Mouse (Mus musculus) embryonic facial prominence, embryonic 14.5 days (tissue): ENCODE results near the gene Tmc1. TPM values are rescaled to one million over a fixed set of nuclear protein-coding genes. Genes with fewer than 3 reads are reported as not detected.

Experiments
- ATAC-seq: fragments of 200-750 bp; cut with Nextera tagmentation; 2 replicates; pipeline ENCODE4 v1.8.0; 2017; ENCODE audit warnings: low read depth, moderate number of reproducible peaks, moderate TSS enrichment
- DNase-seq: peaks from one replicate; pipeline ENCODE4 v3.0.0-alpha.2; 2015; ENCODE audit warnings: low spot score
- H3K27ac ChIP-seq: fragments of 300-500 bp; sonication (generic); replicated peaks from 2 replicates; pipeline ENCODE4 v1.5.1; 2014; ENCODE audit warnings: low read depth, mild to moderate bottlenecking, low read length, moderate library complexity
- H3K27me3 ChIP-seq: fragments of 300-500 bp; sonication (generic); replicated peaks from 2 replicates; pipeline ENCODE4 v1.6.1; 2014; ENCODE audit warnings: low read length; ENCODE audit not compliant: control insufficient read depth, insufficient read depth
- H3K36me3 ChIP-seq: fragments of 300-500 bp; sonication (generic); 2 replicates; pipeline ENCODE4 v1.6.1; 2014; ENCODE audit warnings: low read length, mixed read lengths; ENCODE audit not compliant: control insufficient read depth, insufficient read depth
- H3K4me1 ChIP-seq: fragments of 300-500 bp; sonication (generic); 2 replicates; pipeline ENCODE4 v1.6.1; 2014; ENCODE audit warnings: antibody characterized with exemption, low read length; ENCODE audit not compliant: control insufficient read depth, insufficient read depth
- H3K4me2 ChIP-seq: fragments of 300-500 bp; sonication (generic); 2 replicates; pipeline ENCODE4 v1.6.1; 2014; ENCODE audit warnings: low read depth, mild to moderate bottlenecking, low read length, moderate library complexity, mixed read lengths
- H3K4me3 ChIP-seq: fragments of 300-500 bp; sonication (generic); 2 replicates; pipeline ENCODE4 v1.5.1; 2014; ENCODE audit warnings: low read depth, mild to moderate bottlenecking, low read length
- H3K9ac ChIP-seq: fragments of 300-500 bp; sonication (generic); 2 replicates; pipeline ENCODE4 v1.6.1; 2014; ENCODE audit warnings: low read depth, mild to moderate bottlenecking, low read length, moderate library complexity, mixed read lengths
- H3K9me3 ChIP-seq: fragments of 300-500 bp; sonication (generic); 2 replicates; pipeline ENCODE4 v1.6.1; 2016; ENCODE audit warnings: low read length; ENCODE audit not compliant: control insufficient read depth
- WGBS: fragments of 180-500 bp; shearing (Covaris S2); extraction: QIAGEN DNeasy Blood & Tissue Kit; methylation state at CpG from one replicate; pipeline ENCODE4 v1.1.7; 2014; 5-methylcytosine and 5-hydroxymethylcytosine counted together
- polyA plus RNA-seq: library from polyadenylated mRNA; unstranded; fragments of >200 nt; fragmentation: Nextera tagmentation; extraction: Ambion mirVana; gene quantifications from 2 replicates; pipeline ENCODE4 v1.2.1, GENCODE M21; 2014

The Tmc1 gene
- polyA plus RNA-seq, 1 experiment from 2014 or later, result 0.11 TPM

- no peaks in the 10 kb centered on the region for H3K36me3 ChIP-seq
- no peaks in the 10 kb centered on the region for H3K27me3 ChIP-seq
- H3K27ac ChIP-seq, result no peak overlapping the region
- no peak overlapping the region for H3K4me3 ChIP-seq
- DNase-seq, result no peak
- H3K4me1 ChIP-seq, result no peaks in the 10 kb centered on the region
- no peaks in the 10 kb centered on the region for H3K9me3 ChIP-seq
- no peak for ATAC-seq
- H3K9ac ChIP-seq, result no peak overlapping the region
- WGBS, result 88% methylated on average over 4 of the region's 4 CpGs
- no peak overlapping the region for H3K4me2 ChIP-seq
Observed at GRCm38 (mm10) chr19:20918241-20918640, 35.8 kb downstream of the Tmc1 start.

- Histone ChIP-seq H3K4me1 (no peaks in the 10 kb centered on the region), H3K9me3 (no peaks in the 10 kb centered on the region), H3K9ac (no peak overlapping the region), H3K4me2 (no peak overlapping the region), H3K4me3 (no peak overlapping the region), H3K36me3 (no peaks in the 10 kb centered on the region), H3K27ac (no peak overlapping the region), H3K27me3 (no peaks in the 10 kb centered on the region)
- WGBS, result 84% methylated on average over 2 of the region's 2 CpGs
- no peak for DNase-seq
- ATAC-seq, result no peak
Observed at GRCm38 (mm10) chr19:20915151-20915550, 38.9 kb downstream of the Tmc1 start.

DNA sequence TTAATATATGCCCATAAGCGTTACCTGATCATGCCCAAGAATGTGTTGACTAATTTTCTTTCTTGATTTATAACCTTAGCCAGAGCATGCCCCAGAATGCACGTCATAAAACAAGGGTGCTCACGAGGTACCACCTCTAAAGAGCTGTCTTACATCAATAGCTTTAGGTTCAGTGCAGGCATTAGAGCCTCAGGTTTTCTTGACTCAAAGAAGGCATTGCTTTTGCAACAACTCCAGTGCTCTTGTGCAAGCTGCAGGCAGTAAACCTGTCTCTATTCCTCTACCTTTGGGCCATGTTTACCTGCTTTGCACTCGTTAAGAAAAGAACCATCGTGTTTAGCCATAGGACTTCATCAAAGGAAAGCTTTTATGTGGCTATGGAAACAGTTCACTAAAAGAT is 43.6 kb downstream of the Tmc1 start:
- ATAC-seq, result no peak
- Histone ChIP-seq H3K27ac (no peak overlapping the region), H3K9ac (no peak overlapping the region), H3K36me3 (no peaks in the 10 kb centered on the region), H3K4me1 (no peaks in the 10 kb centered on the region), H3K4me2 (no peak overlapping the region), H3K4me3 (no peak overlapping the region), H3K27me3 (no peaks in the 10 kb centered on the region), H3K9me3 (no peaks in the 10 kb centered on the region)
- WGBS, result 71% methylated on average over 5 of the region's 5 CpGs
- DNase-seq, result no peak

DNA sequence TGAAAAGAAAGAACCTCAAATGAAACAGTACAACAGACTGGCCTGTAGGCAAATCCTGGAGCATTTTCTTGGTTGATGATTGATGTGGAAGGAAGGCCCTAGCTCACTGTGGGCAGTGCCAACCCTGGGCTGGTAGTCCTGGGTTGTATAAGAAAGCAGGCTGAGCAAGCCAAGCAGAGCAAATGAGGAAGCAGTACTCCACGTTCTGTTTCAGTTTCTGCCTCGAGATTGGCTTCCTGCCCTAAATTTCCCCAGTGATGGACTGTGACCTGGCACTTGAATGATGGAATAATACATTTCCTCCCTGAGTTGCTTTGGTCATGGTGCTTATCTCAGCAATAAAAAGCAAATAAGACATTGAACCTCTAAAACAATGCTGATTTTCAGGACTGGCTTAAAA is 72.8 kb downstream of the Tmc1 start:
- no peak overlapping the region for H3K4me3 ChIP-seq
- H3K9me3 ChIP-seq, result no peaks in the 10 kb centered on the region
- H3K27me3 ChIP-seq, result no peaks in the 10 kb centered on the region
- 53% methylated on average over 2 of the region's 2 CpGs for whole genome bisulfite sequencing
- H3K36me3 ChIP-seq, result no peaks in the 10 kb centered on the region
- H3K9ac ChIP-seq, result no peak overlapping the region
- H3K4me2 ChIP-seq, result no peak overlapping the region
- H3K4me1 ChIP-seq, result no peaks in the 10 kb centered on the region
- no peak overlapping the region for H3K27ac ChIP-seq
- ATAC-seq, result no peak
- DNase-seq, result no peak

DNA sequence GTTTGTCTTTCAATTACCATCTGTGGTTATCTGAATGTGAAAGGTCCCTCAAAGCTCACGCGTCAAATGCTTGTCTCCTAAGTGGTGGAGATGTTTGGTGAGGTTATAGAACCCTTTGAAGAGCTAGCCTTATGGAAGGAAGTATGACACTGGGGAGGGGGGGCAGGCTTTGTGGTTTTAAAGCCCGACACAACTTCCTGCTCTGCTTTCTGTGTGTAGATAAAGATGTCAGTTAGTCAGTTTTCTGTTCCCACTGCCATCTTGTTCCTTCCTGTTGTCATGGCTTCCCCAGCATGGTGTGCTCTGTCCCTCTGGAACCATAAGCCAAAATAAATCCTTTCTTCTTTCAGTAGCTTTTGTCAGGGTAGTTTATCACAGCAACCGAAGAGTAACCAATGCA is 78.1 kb downstream of the Tmc1 start:
- no peaks in the 10 kb centered on the region for H3K36me3 ChIP-seq
- ATAC-seq, result no peak
- WGBS, result 68% methylated on average over 4 of the region's 4 CpGs

DNA sequence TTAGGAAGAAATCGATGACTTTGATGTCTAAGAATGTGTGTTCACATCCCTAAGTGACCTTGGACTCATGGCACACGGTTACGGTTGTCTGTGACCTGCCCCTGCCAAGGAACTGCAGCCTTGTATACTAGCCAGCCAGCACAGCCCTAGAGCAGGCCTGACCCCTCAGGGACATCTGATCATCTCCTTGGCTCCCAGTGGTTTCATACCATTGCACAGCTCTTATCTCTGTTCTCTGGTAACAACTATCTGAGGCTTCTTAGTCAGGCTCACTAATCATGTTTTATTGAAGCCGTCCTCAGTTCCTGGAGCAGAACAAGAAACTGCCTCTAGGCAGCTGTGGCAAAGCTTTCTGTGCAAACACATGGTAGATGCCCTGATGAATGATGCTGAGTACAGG is 92.2 kb downstream of the Tmc1 start:
- Histone ChIP-seq H3K9me3 (no peaks in the 10 kb centered on the region), H3K9ac (no peak overlapping the region), H3K4me3 (no peak overlapping the region), H3K27me3 (no peaks in the 10 kb centered on the region), H3K36me3 (no peaks in the 10 kb centered on the region), H3K4me1 (no peaks in the 10 kb centered on the region), H3K27ac (no peak overlapping the region), H3K4me2 (no peak overlapping the region)
- WGBS, result 91% methylated on average over 4 of the region's 4 CpGs
- ATAC-seq (no peak), DNase-seq (no peak)

More for the DNA sequence above, 78.1 kb downstream of the Tmc1 start:
- Histone ChIP-seq H3K27me3 (no peaks in the 10 kb centered on the region), H3K4me3 (no peak overlapping the region), H3K4me2 (no peak overlapping the region), H3K9me3 (no peaks in the 10 kb centered on the region), H3K4me1 (no peaks in the 10 kb centered on the region), H3K27ac (no peak overlapping the region), H3K9ac (no peak overlapping the region)
- DNase-seq, result no peak

DNA sequence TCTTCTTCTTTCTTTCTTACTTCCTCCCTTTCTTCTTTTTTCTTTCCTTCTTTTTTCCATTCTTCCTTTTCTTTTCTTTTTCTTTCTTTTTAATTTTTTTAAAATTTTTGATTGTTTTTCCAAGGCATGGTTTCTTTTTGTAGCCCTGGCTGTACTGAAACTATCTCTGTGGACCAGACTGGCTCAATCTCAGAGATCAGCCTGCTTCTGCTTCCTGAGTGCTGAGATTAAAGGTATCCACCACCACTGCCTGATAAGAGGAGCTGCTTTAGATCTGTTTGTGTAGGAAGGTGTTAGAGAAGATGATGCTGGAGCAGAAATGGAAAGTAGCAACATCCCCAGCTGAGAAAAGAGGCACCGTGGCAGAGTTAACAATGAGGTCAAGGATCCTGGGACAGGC is 93.7 kb downstream of the Tmc1 start:
- no peak for ATAC-seq
- Histone ChIP-seq H3K36me3 (no peaks in the 10 kb centered on the region), H3K4me3 (no peak overlapping the region), H3K9me3 (no peaks in the 10 kb centered on the region), H3K4me1 (no peaks in the 10 kb centered on the region), H3K9ac (no peak overlapping the region), H3K4me2 (no peak overlapping the region), H3K27me3 (no peaks in the 10 kb centered on the region), H3K27ac (no peak overlapping the region)
- DNase-seq, result no peak
- 86% methylated on average over 1 of the region's 1 CpGs for WGBS

- no peaks in the 10 kb centered on the region for H3K4me1 ChIP-seq
- H3K4me2 ChIP-seq, result no peak overlapping the region
- ATAC-seq, result no peak
- no peak overlapping the region for H3K9ac ChIP-seq
- H3K4me3 ChIP-seq, result no peak overlapping the region
- H3K9me3 ChIP-seq, result no peaks in the 10 kb centered on the region
- H3K27me3 ChIP-seq, result no peaks in the 10 kb centered on the region
- DNase-seq, result no peak
- H3K36me3 ChIP-seq, result no peaks in the 10 kb centered on the region
- no peak overlapping the region for H3K27ac ChIP-seq
Observed at GRCm38 (mm10) chr19:20857819-20858218, 96.2 kb downstream of the Tmc1 start.

DNA sequence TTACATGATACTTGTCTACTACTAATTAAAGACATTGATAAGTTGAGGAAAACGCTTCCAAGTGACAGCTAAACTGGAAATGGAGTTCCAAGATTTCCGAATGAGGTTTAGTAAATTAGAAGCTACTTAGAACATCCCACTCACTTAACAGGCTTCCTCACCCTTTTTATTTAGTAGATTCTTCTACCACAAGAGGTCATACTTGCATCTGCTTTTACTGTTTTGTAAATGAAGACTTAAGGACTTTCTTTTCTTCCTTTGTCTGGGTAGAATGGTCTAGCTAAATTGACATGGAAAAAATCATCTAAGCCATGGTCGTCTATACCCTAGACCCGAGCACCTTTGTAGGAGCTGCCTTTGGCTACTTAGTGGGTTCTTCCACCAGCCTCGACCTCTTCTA is 105.1 kb downstream of the Tmc1 start:
- 63% methylated on average over 5 of the region's 5 CpGs for WGBS

More for the DNA sequence above, 105.1 kb downstream of the Tmc1 start:
- H3K36me3 ChIP-seq, result no peaks in the 10 kb centered on the region
- DNase-seq, result peak; percentile 36
- no peak overlapping the region for H3K27ac ChIP-seq
- no peak for ATAC-seq
- no peak overlapping the region for H3K4me3 ChIP-seq
- no peaks in the 10 kb centered on the region for H3K9me3 ChIP-seq
- H3K9ac ChIP-seq, result no peak overlapping the region
- H3K27me3 ChIP-seq, result no peaks in the 10 kb centered on the region
- H3K4me2 ChIP-seq, result no peak overlapping the region
- H3K4me1 ChIP-seq, result no peaks in the 10 kb centered on the region
